Mouse (Mus musculus) MEL (cell line): ENCODE data around the gene Arpp19.

Experiments used
- CTCF ChIP-seq, 3 experiments: IDR thresholded peaks in 2 of 3; conservative IDR thresholded peaks in 1 of 3; 2 replicates each; pipeline ENCODE4 v1.5.1; 2011 to 2012; ENCODE audit warnings: low read length in 3 of 3, low read depth in 2 of 3, mild to moderate bottlenecking in 2 of 3, improper control_type of control experiment in 1 of 3, inconsistent platforms in 1 of 3, mixed read lengths in 1 of 3, moderate library complexity in 1 of 3; ENCODE audit not compliant: control insufficient read depth in 1 of 3, insufficient read depth in 1 of 3, poor library complexity in 1 of 3, severe bottlenecking in 1 of 3
- EP300 ChIP-seq, 2 experiments: IDR thresholded peaks; 2 replicates each; pipeline ENCODE4 v1.6.1; 2011; ENCODE audit warnings: improper control_type of control experiment in 2 of 2, low read length in 2 of 2, low read depth in 1 of 2, mild to moderate bottlenecking in 1 of 2
- GATA1 ChIP-seq: IDR thresholded peaks from 2 replicates; pipeline ENCODE4 v1.6.1; 2011; ENCODE audit warnings: low read depth, low read length, improper control_type of control experiment
- MAX ChIP-seq: IDR thresholded peaks from 2 replicates; pipeline ENCODE4 v1.6.1; 2011; ENCODE audit warnings: low read length, improper control_type of control experiment
- MEF2A ChIP-seq: IDR thresholded peaks from 2 replicates; pipeline ENCODE4 v1.6.1; 2014; ENCODE audit warnings: low read depth, mild to moderate bottlenecking, inconsistent platforms, low read length, improper control_type of control experiment; ENCODE audit not compliant: poor library complexity, insufficient replicate concordance, severe bottlenecking; ENCODE audit errors: extremely low read depth
- POLR2A ChIP-seq, 2 experiments: IDR thresholded peaks; 2 replicates each; pipeline ENCODE4 v1.6.1; 2011 to 2012; ENCODE audit warnings: low read length in 2 of 2, mild to moderate bottlenecking in 2 of 2, control low read depth in 1 of 2, improper control_type of control experiment in 1 of 2, low read depth in 1 of 2, moderate library complexity in 1 of 2; ENCODE audit not compliant: control insufficient read depth in 1 of 2, insufficient read depth in 1 of 2, poor library complexity in 1 of 2
- POLR2AphosphoS2 ChIP-seq: IDR thresholded peaks from 2 replicates; pipeline ENCODE4 v1.6.1; 2011; ENCODE audit warnings: low read length, improper control_type of control experiment
- RAD21 ChIP-seq: IDR thresholded peaks from 2 replicates; pipeline ENCODE4 v1.6.1; 2011; ENCODE audit warnings: mild to moderate bottlenecking, low read depth, low read length, improper control_type of control experiment
- TCF12 ChIP-seq: IDR thresholded peaks from 2 replicates; pipeline ENCODE4 v1.6.1; 2014; ENCODE audit warnings: low read depth, mild to moderate bottlenecking, inconsistent platforms, low read length, improper control_type of control experiment, moderate library complexity
- ZKSCAN1 ChIP-seq: IDR thresholded peaks from 2 replicates; pipeline ENCODE4 v1.6.1; 2012; ENCODE audit warnings: low read depth, mild to moderate bottlenecking, inconsistent platforms, low read length, improper control_type of control experiment, moderate library complexity
- ZNF384 ChIP-seq: IDR thresholded peaks from 2 replicates; pipeline ENCODE4 v1.6.1; 2012; ENCODE audit warnings: low read depth, mild to moderate bottlenecking, inconsistent platforms, low read length, improper control_type of control experiment

- no peak for TF ChIP-seq CTCF (IDR thresholded peaks at IDR 0.05 in 2 of 3, conservative IDR thresholded peaks at IDR 0.05 in 1 of 3; ENCODE audit: control insufficient read depth in 1 of 3, insufficient read depth in 1 of 3, low read depth in 2 of 3, low read length in 3 of 3, poor library complexity in 1 of 3, severe bottlenecking in 1 of 3)
- TF ChIP-seq TCF12: no peak
- TF ChIP-seq GATA1: no peak
- TF ChIP-seq MAX: no peak
- no peak for TF ChIP-seq POLR2AphosphoS2
- no peak for TF ChIP-seq ZNF384
- no peak for TF ChIP-seq EP300 (IDR thresholded peaks at IDR 0.05; ENCODE audit: low read depth in 1 of 2, low read length in 2 of 2)
- no peak for TF ChIP-seq ZKSCAN1
- TF ChIP-seq POLR2A (IDR thresholded peaks at IDR 0.05; ENCODE audit: control insufficient read depth in 1 of 2, insufficient read depth in 1 of 2, low read depth in 1 of 2, low read length in 2 of 2, poor library complexity in 1 of 2): no peak
- TF ChIP-seq RAD21: no peak
- no peak for TF ChIP-seq MEF2A
Observed at GRCm38 (mm10) chr9:75049100-75049499, 11.7 kb downstream of the Arpp19 start.
